Mouse (Mus musculus) heart, embryonic 16.5 days (tissue): ENCODE measurements at regions not wholly inside any gene's neighbourhood (a gene's known extent, or its start where the extent isn't known, plus 50 kb on each side); places are given as distances from the start of the nearest gene placed in this dataset.

Source experiments
- ATAC-seq: fragments of 200-750 bp; cut with Nextera tagmentation; replicated peaks from 2 replicates; pipeline ENCODE4 v1.8.0; 2017; ENCODE audit warnings: moderate number of reproducible peaks; ENCODE audit not compliant: insufficient read depth, low FRiP score; ENCODE audit errors: extremely low read depth
- H3K27ac ChIP-seq: fragments of 300-500 bp; sonication (generic); 2 replicates; pipeline ENCODE4 v1.5.1; 2014; ENCODE audit warnings: mild to moderate bottlenecking, low read length, control low read depth, moderate library complexity
- H3K27me3 ChIP-seq: fragments of 300-500 bp; sonication (generic); 2 replicates; pipeline ENCODE4 v1.6.1; 2014; ENCODE audit warnings: low read length, mixed read lengths; ENCODE audit not compliant: control insufficient read depth, insufficient read depth
- H3K36me3 ChIP-seq: fragments of 300-500 bp; sonication (generic); 2 replicates; pipeline ENCODE4 v1.6.1; 2014; ENCODE audit not compliant: control insufficient read depth, insufficient read depth
- H3K4me1 ChIP-seq: fragments of 300-500 bp; sonication (generic); 2 replicates; pipeline ENCODE4 v1.6.1; 2014; ENCODE audit warnings: low read length, mixed read lengths; ENCODE audit not compliant: control insufficient read depth, insufficient read depth
- H3K4me2 ChIP-seq: fragments of 300-500 bp; sonication (generic); 2 replicates; pipeline ENCODE4 v1.6.1; 2014; ENCODE audit warnings: low read depth, mild to moderate bottlenecking, control low read depth, low read length
- H3K4me3 ChIP-seq: fragments of 300-500 bp; sonication (generic); 2 replicates; pipeline ENCODE4 v1.5.1; 2014; ENCODE audit warnings: mild to moderate bottlenecking, control low read depth, low read length
- H3K9ac ChIP-seq: fragments of 300-500 bp; sonication (generic); 2 replicates; pipeline ENCODE4 v1.6.1; 2014; ENCODE audit warnings: low read length, control low read depth
- H3K9me3 ChIP-seq: fragments of 300-500 bp; sonication (generic); replicated peaks from 2 replicates; pipeline ENCODE4 v1.6.1; 2016; ENCODE audit warnings: low read length; ENCODE audit not compliant: control insufficient read depth
- WGBS: fragments of 180-500 bp; shearing (Covaris S2); extraction: QIAGEN DNeasy Blood & Tissue Kit; methylation state at CpG from one replicate; pipeline ENCODE4 v1.1.7; 2014; 5-methylcytosine and 5-hydroxymethylcytosine counted together

DNA sequence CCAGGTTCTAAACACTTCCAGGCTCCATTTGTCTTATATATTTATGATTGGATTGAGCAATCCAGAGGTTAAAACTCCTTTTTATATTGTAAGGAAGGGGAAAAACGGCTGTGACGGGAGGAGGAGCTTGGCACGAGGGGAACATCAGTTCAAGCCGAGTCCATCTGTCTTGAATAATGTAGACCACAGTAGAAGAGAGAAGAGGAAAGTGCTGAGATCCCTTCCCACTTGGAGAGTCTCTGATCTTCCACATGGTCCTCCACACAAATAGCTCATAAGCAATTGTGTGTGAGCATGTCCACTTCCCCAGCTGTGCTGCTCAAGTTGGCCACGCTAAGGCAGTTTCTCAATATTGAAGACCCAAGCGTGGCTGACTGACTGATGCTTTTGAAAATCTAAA is 140.4 kb upstream of the Adamts9 start:
- 87% methylated on average over 6 of the region's 6 CpGs for WGBS
- ATAC-seq: no peak
- no peaks in the 10 kb centered on the region for H3K27me3 ChIP-seq
- H3K9ac ChIP-seq: no peak overlapping the region
- H3K27ac ChIP-seq: no peak overlapping the region
- no peaks in the 10 kb centered on the region for H3K36me3 ChIP-seq
- no peaks in the 10 kb centered on the region for H3K4me1 ChIP-seq
- no peak overlapping the region for H3K4me3 ChIP-seq
- H3K4me2 ChIP-seq: no peak overlapping the region
- H3K9me3 ChIP-seq: no peaks in the 10 kb centered on the region

DNA sequence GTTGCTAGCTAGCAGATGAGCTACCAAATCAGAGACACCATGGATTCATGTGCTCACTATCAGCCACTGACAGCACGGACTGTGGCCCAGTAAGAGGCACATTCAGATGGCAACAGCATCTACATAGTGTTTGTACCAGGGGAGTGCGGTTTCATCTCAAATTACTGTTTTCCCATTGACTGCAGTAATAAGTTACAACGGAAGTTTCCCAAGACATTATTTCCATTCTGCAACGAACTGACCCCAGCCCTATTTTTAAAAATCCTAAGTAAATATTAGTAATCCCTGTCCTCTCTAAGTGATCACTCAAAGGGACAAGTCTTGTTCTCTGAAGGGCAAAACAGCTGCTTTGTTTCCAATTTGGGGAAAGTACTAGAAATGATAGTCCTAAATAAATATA is 138.9 kb upstream of the Adamts9 start:
- Histone ChIP-seq H3K4me1 (no peaks in the 10 kb centered on the region), H3K4me3 (no peak overlapping the region), H3K27me3 (no peaks in the 10 kb centered on the region), H3K9me3 (no peaks in the 10 kb centered on the region), H3K4me2 (no peak overlapping the region), H3K27ac (no peak overlapping the region), H3K9ac (no peak overlapping the region), H3K36me3 (no peaks in the 10 kb centered on the region)
- ATAC-seq: no peak
- 55% methylated on average over 4 of the region's 4 CpGs for WGBS

DNA sequence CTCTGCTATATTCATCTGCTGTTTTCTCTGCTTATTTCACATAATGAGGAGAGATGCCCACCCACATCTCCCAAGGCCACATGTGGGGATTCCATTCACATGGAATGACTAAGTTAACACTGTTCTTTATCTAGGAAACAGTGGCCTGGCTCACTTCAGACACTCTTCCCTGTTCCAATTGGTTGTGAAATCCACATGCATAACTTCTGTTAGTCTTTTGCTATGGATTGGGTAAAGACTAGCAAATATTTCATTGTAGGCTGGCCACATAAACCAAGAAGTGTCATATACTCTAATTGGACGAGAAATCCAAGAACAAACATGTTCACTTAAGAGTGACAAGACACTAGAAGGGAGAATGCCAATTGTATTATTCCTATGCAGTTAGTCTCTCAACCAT is 133.4 kb upstream of the Adamts9 start:
- no peaks in the 10 kb centered on the region for H3K27me3 ChIP-seq
- no peak overlapping the region for H3K9ac ChIP-seq
- ATAC-seq: no peak
- H3K4me3 ChIP-seq: no peak overlapping the region
- no peak overlapping the region for H3K27ac ChIP-seq
- 92% methylated on average over 1 of the region's 1 CpGs for WGBS
- H3K36me3 ChIP-seq: no peaks in the 10 kb centered on the region
- H3K4me2 ChIP-seq: no peak overlapping the region
- H3K9me3 ChIP-seq: no peaks in the 10 kb centered on the region
- no peaks in the 10 kb centered on the region for H3K4me1 ChIP-seq

DNA sequence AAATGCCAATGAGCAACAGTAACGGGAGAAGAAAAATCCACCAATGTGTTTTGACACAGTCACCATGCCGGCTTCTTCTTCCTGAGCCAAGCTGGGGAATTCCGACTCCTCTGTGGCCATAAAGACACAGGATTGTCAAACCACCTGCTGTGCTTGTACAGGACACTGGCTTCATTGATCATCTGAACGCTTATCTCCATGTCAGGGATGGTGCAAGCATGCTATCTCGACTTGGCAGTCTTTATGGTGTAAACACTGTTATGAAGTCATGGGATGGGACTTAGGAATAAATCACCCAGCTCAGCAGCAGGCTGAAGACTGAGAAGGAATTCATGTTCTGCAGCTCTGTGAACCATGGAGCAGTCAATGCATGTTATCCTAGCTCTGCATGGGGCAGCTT is 132.6 kb upstream of the Adamts9 start:
- Histone ChIP-seq H3K4me2 (no peak overlapping the region), H3K27me3 (no peaks in the 10 kb centered on the region), H3K36me3 (no peaks in the 10 kb centered on the region), H3K27ac (no peak overlapping the region), H3K9me3 (no peaks in the 10 kb centered on the region), H3K4me3 (no peak overlapping the region), H3K9ac (no peak overlapping the region), H3K4me1 (no peaks in the 10 kb centered on the region)
- WGBS: 60% methylated on average over 5 of the region's 5 CpGs
- ATAC-seq: no peak

DNA sequence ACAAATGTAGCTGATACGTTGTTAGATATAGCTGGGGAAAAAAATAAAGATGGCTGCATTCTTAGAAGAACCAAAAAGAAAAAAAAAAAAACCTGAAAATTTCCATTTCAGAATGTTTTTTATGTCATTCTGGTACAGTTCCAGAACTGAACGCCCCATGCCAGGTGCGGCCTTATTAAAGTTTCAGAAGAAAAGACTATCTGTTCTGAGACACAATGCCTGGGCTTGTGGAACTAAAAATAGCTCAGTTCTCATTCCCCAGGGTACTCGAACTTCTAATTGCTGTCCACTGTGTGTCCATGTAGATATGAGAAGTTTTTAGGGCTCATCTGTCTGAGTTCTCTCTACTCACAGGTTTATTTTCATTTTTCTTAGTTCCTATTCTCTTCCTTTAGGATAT is 131.7 kb upstream of the Adamts9 start:
- H3K4me3 ChIP-seq: no peak overlapping the region
- no peak overlapping the region for H3K27ac ChIP-seq
- H3K9me3 ChIP-seq: no peaks in the 10 kb centered on the region
- WGBS: 38% methylated on average over 4 of the region's 4 CpGs
- no peaks in the 10 kb centered on the region for H3K4me1 ChIP-seq
- H3K36me3 ChIP-seq: no peaks in the 10 kb centered on the region
- no peak overlapping the region for H3K9ac ChIP-seq
- H3K27me3 ChIP-seq: no peaks in the 10 kb centered on the region
- no peak overlapping the region for H3K4me2 ChIP-seq
- ATAC-seq: no peak

DNA sequence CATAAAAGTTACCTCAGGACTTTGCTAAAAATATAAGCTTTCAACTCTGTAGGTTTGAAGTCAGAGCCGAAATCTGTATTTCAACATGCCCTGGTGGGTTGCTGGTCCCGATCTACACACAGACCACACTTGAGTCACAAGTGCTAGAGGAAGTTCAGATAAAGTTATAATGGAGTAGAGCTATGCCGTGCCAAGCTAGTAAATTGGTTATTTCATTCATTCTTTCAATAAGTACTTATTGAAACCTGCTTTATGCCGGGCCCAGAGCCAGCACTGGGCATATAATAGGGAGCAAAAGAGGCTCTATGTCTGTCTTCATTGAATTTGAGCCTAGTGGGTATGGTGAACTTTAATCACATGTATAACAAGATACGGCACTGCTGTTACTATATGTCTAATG is 127.6 kb upstream of the Adamts9 start:
- no peaks in the 10 kb centered on the region for H3K36me3 ChIP-seq
- H3K4me1 ChIP-seq: peaks cover 3% of the 10 kb centered on the region
- H3K27ac ChIP-seq: no peak overlapping the region
- H3K27me3 ChIP-seq: no peaks in the 10 kb centered on the region
- no peak overlapping the region for H3K4me2 ChIP-seq
- no peak for ATAC-seq
- no peaks in the 10 kb centered on the region for H3K9me3 ChIP-seq
- no peak overlapping the region for H3K9ac ChIP-seq
- WGBS: 71% methylated on average over 5 of the region's 5 CpGs
- no peak overlapping the region for H3K4me3 ChIP-seq

DNA sequence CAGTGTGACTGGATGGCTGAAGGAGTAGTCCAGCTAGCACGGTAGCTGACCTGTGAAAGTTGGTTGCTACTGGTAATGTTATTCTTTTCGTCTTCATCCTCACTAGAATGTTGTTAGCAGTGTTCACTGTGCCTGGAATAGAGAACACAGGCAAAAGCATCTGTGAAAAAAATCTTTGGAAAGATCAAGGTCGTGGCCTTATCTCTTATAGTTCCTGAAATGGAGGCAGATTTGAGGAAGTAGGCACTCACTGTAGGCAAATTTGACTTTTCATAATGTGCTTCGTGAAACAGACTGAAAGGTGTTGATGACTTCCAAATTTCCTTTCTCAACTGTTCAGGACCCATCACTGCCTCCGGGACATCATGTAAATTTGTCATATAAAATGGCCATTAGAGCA is 124.5 kb upstream of the Adamts9 start:
- H3K4me2 ChIP-seq: no peak overlapping the region
- no peaks in the 10 kb centered on the region for H3K9me3 ChIP-seq
- H3K27me3 ChIP-seq: no peaks in the 10 kb centered on the region
- no peak overlapping the region for H3K27ac ChIP-seq
- no peak overlapping the region for H3K4me3 ChIP-seq
- H3K36me3 ChIP-seq: no peaks in the 10 kb centered on the region
- H3K9ac ChIP-seq: no peak overlapping the region
- 78% methylated on average over 5 of the region's 5 CpGs for WGBS
- peaks cover 11% of the 10 kb centered on the region for H3K4me1 ChIP-seq
- no peak for ATAC-seq

DNA sequence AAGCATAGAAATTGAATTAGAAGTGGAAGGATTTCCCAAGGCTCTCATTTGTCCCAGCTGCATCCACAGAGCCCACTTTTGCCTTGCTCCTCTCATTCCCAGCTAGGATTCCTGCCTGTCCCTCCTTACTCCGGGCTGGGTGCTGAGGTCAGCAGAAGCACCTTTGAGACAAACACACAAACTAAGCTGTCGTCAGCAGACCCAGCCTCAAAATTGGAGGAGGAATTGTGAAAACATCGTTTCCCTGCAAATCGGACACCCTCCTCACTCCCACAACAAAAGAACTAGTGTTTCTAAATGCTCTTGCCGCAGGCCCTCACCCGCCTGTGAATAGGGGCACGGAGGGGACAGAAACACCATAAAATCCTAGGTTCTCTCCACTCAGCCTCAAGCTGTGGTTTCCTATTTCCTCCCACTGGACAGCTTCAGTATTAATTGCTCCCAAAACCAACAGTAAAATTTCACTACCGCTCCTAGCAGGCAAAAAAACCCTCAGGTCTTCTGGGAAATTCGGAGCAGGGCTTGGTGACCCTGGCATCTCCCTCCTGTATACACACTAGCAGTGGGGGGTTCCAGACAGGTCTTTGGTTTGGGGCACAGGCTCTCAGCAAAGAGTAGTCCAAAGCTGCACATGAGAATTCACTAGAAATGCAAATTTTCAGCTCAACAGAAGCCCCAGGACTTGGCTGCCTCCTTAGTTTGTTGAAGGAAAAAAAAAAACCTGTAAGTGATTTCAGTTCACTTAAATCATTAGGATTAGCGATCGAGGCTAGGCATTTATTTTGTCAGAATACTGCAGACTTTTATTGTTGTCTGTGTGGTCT is 123.5 kb upstream of the Adamts9 start:
- ATAC-seq: no peak
- 57% methylated on average over 11 of the region's 11 CpGs for WGBS
- Histone ChIP-seq H3K9me3 (no peaks in the 10 kb centered on the region), H3K36me3 (no peaks in the 10 kb centered on the region), H3K9ac (no peak overlapping the region), H3K4me1 (peaks cover 11% of the 10 kb centered on the region), H3K27me3 (no peaks in the 10 kb centered on the region), H3K27ac (no peak overlapping the region), H3K4me2 (peak overlapping the region; percentile 43), H3K4me3 (no peak overlapping the region)

DNA sequence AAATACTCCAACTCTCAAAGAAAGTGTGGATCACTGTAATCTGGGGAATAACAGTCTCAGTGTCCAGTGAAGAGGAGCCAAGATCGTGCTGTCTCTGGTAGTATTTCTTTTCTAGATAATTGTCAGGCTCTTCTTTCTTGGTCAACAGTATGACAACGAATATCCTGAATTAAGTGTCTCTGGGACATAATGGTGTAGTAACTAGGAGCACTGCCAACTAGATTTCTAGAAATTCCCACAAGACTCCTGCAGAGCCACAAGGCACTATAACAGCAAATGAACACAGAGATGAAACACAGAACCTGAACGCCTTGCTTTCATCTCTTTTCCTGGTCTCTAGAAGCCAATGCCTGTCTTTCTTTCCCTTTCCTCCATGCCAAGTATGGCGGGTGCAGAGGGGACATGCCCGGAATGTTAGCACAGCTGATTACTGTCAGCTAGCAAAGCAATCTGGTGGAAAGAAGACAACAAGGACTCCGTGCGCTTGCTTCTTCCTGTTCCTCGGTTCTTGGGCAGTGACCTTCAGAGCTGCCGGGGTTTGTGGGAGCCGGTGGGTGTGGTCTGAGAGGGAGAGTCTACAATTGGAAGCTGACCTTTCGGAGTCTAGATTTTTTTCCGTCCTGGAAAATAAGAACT is 122.7 kb upstream of the Adamts9 start:
- WGBS: 47% methylated on average over 12 of the region's 12 CpGs
- ATAC-seq: no peak
- Histone ChIP-seq H3K9me3 (no peaks in the 10 kb centered on the region), H3K4me2 (peak overlapping the region; percentile 43), H3K36me3 (no peaks in the 10 kb centered on the region), H3K27me3 (no peaks in the 10 kb centered on the region), H3K4me1 (peaks cover 11% of the 10 kb centered on the region), H3K27ac (peak overlapping the region; percentile 58), H3K4me3 (peak overlapping the region; percentile 11; the same call in 1 of the 2 replicates), H3K9ac (no peak overlapping the region)
